Mouse (Mus musculus): ENCODE data around the gene Elmo2. TPM values are rescaled to one million over a fixed set of nuclear protein-coding genes. Genes with fewer than 3 reads are reported as not detected.

The Elmo2 gene
- polyA plus RNA-seq, 1 experiment from 2014 or later, result 61.3 TPM

DNA sequence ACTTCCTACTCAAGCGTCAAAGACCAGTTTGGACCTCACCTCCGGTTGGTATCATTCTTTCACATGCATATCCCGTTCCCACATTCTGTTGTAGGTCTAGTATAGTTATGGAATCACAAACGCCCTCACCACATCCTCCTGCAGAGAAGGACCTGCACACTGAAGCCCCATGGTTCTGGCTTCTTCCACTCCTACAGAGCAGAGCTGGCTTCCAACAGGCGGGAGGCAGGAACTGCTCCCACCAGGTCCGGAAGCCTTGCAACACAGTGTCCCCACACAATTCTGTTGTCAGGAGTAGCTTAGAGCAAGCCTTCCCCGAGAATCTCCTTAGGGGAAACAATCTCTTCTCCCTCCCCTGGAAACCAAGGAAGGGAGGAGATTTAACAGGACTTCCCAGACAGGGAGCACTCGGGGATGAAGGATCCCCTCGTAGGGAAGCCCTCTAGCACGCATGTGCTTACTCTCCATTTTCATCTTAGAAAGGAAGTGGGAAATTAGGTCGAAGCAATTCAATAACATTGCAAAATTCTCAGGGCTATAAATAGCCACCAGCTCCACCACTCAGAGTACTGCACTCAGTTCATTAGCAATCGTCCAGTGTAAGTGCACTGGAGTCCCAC lies 5.6 kb downstream of the Elmo2 start:
- Histone ChIP-seq H3K27ac (0 out of 2 replicates have a peak overlapping the region, but pooled peaks have one; percentile 53), H3K27me3 (ENCODE audit: insufficient read depth, poor library complexity, severe bottlenecking) (no peaks in the 10 kb centered on the region), H3K36me3 (peaks cover 15% of the 10 kb centered on the region), H3K9me3 (no peaks in the 10 kb centered on the region), H3K4me1 (peaks cover 91% of the 10 kb centered on the region), H3K4me3 (no peak overlapping the region)
- WGBS, result 59% methylated on average over 12 of the region's 12 CpGs
- no peak for DNase-seq (ENCODE audit: low spot score)

DNA sequence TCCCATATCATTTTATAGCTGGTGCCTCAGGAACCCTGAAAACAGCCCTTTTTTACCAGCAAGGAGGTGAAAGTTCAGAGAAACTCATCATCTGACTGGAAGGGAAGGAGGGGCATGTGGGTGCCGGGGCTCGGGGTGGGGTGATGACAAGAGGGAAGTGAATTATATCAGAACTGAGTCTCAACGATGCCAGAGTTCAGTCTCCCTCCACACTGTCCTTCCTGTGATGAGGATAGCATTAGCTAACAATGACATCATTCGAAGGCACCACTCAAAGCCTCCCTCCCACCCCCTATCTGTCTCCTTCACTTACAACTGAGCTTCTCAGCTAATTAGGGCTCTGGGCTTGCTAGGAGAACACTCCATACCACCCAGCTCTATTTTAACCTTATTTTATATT lies 6.8 kb downstream of the Elmo2 start:
- WGBS, result 44% methylated on average over 4 of the region's 4 CpGs
- H3K36me3 ChIP-seq, result peaks cover 26% of the 10 kb centered on the region
- no peaks in the 10 kb centered on the region for H3K9me3 ChIP-seq
- H3K4me1 ChIP-seq, result peaks cover 84% of the 10 kb centered on the region
- H3K4me3 ChIP-seq, result no peak overlapping the region
- no peaks in the 10 kb centered on the region for H3K27me3 ChIP-seq (ENCODE audit: insufficient read depth, poor library complexity, severe bottlenecking)
- H3K27ac ChIP-seq, result no peak overlapping the region
- no peak for DNase-seq (ENCODE audit: low spot score)

DNA sequence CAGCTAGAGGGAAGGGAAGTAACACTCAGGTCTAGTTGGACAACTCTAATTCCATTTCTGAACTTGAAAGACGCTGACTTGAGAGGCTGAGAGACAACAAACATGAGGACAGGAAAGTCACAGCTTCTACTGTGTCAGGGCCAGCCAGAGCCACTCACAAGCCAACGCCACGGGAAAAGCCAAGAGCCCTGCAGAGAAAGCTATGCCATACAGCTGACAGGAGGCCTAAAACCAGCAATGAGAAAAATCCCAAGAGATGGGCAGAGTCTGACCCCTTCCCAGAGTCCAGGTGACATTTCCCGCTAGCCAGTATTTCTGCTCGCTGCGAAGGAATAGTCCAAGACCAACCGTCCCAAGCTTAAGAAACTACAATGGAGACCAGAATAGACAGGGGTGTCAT lies 7.3 kb downstream of the Elmo2 start:
- H3K4me1 ChIP-seq, result peaks cover 79% of the 10 kb centered on the region
- no peak overlapping the region for H3K27ac ChIP-seq
- DNase-seq (ENCODE audit: low spot score), result no peak
- H3K4me3 ChIP-seq, result no peak overlapping the region
- H3K36me3 ChIP-seq, result peaks cover 32% of the 10 kb centered on the region
- no peaks in the 10 kb centered on the region for H3K9me3 ChIP-seq
- WGBS, result 80% methylated on average over 7 of the region's 7 CpGs
- H3K27me3 ChIP-seq (ENCODE audit: insufficient read depth, poor library complexity, severe bottlenecking), result no peaks in the 10 kb centered on the region

DNA sequence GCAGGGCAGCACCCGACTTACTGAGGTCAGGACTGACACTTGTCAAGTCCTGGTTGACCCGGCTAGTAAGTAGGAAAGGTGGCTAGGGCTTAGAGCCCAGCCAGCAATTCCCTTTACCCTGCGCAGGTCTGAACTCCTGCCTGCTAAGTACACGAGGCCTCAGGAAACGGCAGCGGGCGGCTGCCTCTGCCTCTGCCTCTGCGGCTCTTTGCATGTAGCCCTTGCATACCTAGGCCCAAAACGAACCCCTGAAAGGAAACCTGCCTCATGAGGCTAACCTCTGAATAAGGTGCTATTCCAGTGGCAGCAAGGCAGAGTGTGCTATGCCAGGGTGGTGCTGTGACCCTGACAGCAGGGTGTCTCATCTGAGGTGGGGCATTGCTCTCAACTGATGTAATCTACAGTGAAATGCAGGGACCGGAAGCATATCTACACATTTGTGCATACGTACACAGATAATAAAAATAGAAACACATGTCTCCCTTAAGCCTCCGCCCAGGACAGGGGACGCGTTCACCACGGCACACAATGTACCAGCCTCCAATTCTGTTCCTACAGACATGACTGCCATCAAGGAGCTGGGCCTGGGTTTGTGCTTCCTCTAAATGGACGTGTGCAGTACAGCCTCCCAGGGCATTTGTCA lies 8.5 kb downstream of the Elmo2 start:
- 51% methylated on average over 16 of the region's 16 CpGs for WGBS

DNA sequence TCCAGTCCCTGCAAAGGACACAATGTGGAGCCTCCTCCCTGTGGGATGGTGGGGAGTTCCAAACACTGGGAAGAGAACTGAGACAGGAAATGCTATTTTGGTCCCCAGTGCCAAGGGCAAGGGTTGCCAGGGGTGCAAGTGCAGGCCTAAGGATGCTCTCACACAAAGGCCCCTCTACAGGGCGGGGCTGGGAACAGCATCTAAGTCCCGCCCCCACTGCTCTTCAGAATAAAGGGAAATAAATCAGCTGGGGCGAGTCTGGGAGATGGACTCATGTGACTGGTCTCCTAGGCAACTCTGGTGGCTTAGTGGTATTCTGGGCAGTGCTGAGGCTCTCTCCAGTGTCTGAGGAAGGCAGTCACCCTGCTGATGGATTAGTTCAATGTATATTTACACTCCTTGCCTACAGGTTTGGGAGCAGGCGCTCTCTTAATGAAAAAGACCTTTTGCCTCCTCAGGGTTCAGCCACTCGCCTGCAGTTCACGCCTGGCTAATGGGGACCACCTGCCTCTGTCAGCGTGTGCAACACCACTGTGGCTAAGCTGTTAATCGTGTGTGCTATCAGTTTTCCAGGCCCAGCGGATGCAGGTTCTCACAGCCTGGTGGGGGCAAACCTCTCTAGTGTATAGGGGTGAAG lies 9.3 kb downstream of the Elmo2 start:
- 23% methylated on average over 9 of the region's 9 CpGs for WGBS
- H3K4me1 ChIP-seq, result peaks cover 65% of the 10 kb centered on the region
- peak overlapping the region; percentile 5 for H3K4me3 ChIP-seq
- no peak for DNase-seq (ENCODE audit: low spot score)
- peaks cover 6% of the 10 kb centered on the region; the same call in 1 of the 2 replicates for H3K27me3 ChIP-seq (ENCODE audit: insufficient read depth, poor library complexity, severe bottlenecking)
- peak overlapping the region; percentile 50; the same call in 1 of the 2 replicates for H3K27ac ChIP-seq
- H3K9me3 ChIP-seq, result no peaks in the 10 kb centered on the region
- peaks cover 45% of the 10 kb centered on the region for H3K36me3 ChIP-seq

More for the DNA sequence above, 8.5 kb downstream of the Elmo2 start:
- peak overlapping the region; percentile 50; the same call in 1 of the 2 replicates for H3K27ac ChIP-seq
- H3K4me3 ChIP-seq, result peak overlapping the region; percentile 5; the same call in 1 of the 2 replicates
- H3K36me3 ChIP-seq, result peaks cover 38% of the 10 kb centered on the region
- peaks cover 69% of the 10 kb centered on the region for H3K4me1 ChIP-seq
- DNase-seq (ENCODE audit: low spot score), result no peak
- H3K9me3 ChIP-seq, result no peaks in the 10 kb centered on the region
- no peaks in the 10 kb centered on the region for H3K27me3 ChIP-seq (ENCODE audit: insufficient read depth, poor library complexity, severe bottlenecking)

DNA sequence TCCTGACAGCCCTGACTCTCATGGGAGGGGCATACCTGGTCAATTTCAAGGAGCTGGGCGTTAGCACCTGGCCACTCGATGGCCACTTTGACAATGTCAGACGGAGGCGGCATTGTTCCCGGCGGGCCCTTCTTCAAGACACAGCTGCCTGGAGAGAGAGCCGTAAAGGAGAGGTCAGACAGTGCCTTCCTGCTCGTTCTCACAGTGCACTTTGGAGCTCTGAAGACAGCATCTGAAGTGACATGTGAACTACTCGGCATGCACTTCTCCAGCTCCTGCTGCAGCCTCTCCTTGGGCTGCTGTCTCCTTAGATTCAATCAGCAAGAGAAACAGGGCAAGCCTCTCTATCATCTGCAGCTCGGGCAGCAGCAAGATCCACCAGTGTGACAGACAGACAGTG lies 10.1 kb downstream of the Elmo2 start:
- H3K4me3 ChIP-seq, result no peak overlapping the region
- DNase-seq (ENCODE audit: low spot score), result no peak
- 62% methylated on average over 10 of the region's 10 CpGs for WGBS
- H3K36me3 ChIP-seq, result peaks cover 52% of the 10 kb centered on the region
- peaks cover 6% of the 10 kb centered on the region; the same call in 1 of the 2 replicates for H3K27me3 ChIP-seq (ENCODE audit: insufficient read depth, poor library complexity, severe bottlenecking)
- H3K9me3 ChIP-seq, result no peaks in the 10 kb centered on the region
- H3K27ac ChIP-seq, result peak overlapping the region; percentile 1; the same call in 1 of the 2 replicates
- H3K4me1 ChIP-seq, result peaks cover 59% of the 10 kb centered on the region

DNA sequence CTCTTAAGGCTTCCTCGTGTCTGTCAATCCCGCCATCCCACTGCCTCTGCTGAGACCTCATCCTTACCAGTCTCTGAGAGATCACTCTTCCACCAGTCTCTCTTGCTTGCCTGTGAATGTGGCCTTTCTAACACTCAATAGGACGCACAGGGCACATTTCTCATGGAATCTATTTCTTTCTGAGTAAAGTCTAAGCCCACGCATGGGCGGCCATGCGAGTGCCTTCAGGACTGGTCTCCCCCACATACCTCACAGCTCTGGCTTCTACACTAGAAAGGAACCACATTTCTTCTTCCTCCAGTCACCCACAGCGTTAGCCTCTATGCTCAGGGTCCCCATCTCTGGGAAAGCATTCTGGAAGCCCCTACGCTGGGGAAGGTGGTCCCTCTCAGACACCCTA lies 12.1 kb downstream of the Elmo2 start:
- H3K4me1 ChIP-seq, result peaks cover 44% of the 10 kb centered on the region
- 73% methylated on average over 8 of the region's 8 CpGs for WGBS
- no peak overlapping the region for H3K4me3 ChIP-seq
- peaks cover 6% of the 10 kb centered on the region; the same call in 1 of the 2 replicates for H3K27me3 ChIP-seq (ENCODE audit: insufficient read depth, poor library complexity, severe bottlenecking)
- H3K36me3 ChIP-seq, result peaks cover 72% of the 10 kb centered on the region
- H3K9me3 ChIP-seq, result no peaks in the 10 kb centered on the region
- no peak overlapping the region for H3K27ac ChIP-seq
- no peak for DNase-seq (ENCODE audit: low spot score)

DNA sequence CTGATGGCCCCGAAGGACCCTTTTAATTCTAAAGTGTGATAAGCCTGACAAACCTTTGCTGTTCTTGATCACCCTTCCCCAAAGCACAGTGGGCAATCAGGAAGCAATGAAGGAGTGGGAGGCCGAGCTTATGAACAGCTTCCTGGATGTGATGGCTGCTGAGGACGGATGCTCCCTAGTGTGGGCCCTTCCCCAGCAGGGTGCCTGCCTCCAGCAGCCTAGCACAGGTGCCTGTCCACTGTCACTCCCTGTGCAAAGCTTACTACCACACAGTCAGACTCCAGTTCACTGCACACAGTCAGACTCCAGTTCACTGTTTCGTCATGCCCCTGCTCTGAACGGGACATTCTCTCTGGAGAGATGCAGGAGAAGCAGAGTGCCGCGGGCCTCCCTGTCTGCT lies 13.9 kb downstream of the Elmo2 start:
- Histone ChIP-seq H3K4me3 (no peak overlapping the region), H3K4me1 (peaks cover 26% of the 10 kb centered on the region), H3K27ac (no peak overlapping the region), H3K36me3 (peaks cover 88% of the 10 kb centered on the region), H3K9me3 (no peaks in the 10 kb centered on the region), H3K27me3 (ENCODE audit: insufficient read depth, poor library complexity, severe bottlenecking) (peaks cover 6% of the 10 kb centered on the region; the same call in 1 of the 2 replicates)
- no peak for DNase-seq (ENCODE audit: low spot score)
- WGBS, result 65% methylated on average over 7 of the region's 7 CpGs

DNA sequence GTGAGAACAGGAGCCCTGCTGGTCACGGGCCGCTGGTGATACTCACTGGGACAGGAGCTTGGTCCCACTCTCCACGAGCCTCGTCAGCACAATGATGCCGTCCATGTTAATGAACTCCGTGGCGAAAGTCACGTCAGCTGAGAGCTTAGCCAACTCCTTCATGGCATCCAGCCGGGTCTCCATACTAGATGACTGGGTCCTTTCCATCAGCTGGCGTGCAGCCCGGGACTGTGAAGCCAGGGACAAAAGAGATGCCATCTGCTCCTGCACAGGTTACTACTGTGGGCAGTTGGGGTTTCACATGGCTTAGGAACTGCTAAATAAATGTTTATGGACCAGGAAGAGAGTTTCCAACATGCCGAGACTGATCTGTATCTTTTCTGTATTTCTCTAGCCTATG lies 14.7 kb downstream of the Elmo2 start:
- no peak for DNase-seq (ENCODE audit: low spot score)
- peaks cover 95% of the 10 kb centered on the region for H3K36me3 ChIP-seq
- H3K27me3 ChIP-seq (ENCODE audit: insufficient read depth, poor library complexity, severe bottlenecking), result peaks cover 6% of the 10 kb centered on the region; the same call in 1 of the 2 replicates
- WGBS, result 90% methylated on average over 12 of the region's 12 CpGs
- H3K4me3 ChIP-seq, result no peak overlapping the region
- peaks cover 18% of the 10 kb centered on the region for H3K4me1 ChIP-seq
- H3K9me3 ChIP-seq, result no peaks in the 10 kb centered on the region
- no peak overlapping the region for H3K27ac ChIP-seq

DNA sequence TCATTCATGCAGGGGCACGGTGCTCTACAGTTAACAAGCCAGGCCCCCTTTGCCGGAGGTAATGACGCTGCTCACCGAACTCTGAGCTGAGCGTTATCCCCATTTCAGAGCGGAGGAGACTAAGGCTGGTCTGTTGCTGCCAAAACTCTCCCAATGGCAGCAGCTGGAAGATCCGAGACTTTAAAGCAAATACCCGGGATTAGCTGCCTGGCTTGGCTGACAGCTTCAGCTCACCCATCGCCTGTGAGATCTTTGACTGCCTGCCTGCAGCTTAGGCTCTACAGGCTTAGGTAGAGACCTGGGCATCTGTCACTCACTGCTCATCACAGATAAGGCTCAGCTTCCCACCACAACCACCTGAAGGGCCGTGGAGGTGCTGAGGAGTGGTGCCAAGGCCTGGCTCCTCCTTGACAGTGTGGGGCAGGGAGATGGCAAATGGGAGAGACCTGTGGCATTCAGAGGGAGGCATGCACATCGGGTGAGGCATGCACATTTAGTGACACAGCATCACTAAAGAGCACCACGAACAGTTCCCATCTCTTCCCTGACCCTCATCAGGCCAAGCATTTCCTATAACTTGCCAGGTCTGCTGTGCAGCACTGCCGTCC lies 15.4 kb downstream of the Elmo2 start:
- Histone ChIP-seq H3K27me3 (ENCODE audit: insufficient read depth, poor library complexity, severe bottlenecking) (peaks cover 6% of the 10 kb centered on the region; the same call in 1 of the 2 replicates), H3K36me3 (peaks cover 97% of the 10 kb centered on the region), H3K9me3 (no peaks in the 10 kb centered on the region), H3K27ac (no peak overlapping the region), H3K4me1 (peaks cover 12% of the 10 kb centered on the region), H3K4me3 (no peak overlapping the region)
- whole genome bisulfite sequencing, result 70% methylated on average over 13 of the region's 13 CpGs
- DNase-seq (ENCODE audit: low spot score), result no peak

DNA sequence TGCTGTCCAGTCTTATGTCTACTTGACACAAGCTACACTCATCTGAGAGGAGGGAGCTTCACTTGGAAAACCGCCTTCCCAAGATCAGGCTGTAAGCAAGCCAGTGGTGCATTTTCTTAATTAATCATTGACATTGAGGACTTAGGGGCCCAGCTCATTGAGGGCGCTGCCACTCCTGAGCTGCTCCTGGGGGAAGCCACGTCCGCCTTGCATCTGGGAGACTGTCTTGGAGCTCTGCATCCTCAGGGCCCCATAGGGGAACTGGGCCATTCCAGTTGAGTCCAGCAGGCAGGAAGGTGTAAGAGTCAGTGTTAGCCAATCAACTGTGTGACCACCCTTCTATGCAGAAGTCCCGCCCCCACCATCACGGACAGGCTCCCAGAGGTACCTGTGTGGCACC lies 18.5 kb downstream of the Elmo2 start:
- Histone ChIP-seq H3K4me1 (0 out of 2 replicates have a peak, but pooled peaks cover 6% of the 10 kb centered on the region), H3K27me3 (ENCODE audit: insufficient read depth, poor library complexity, severe bottlenecking) (peaks cover 6% of the 10 kb centered on the region; the same call in 1 of the 2 replicates), H3K27ac (no peak overlapping the region), H3K9me3 (no peaks in the 10 kb centered on the region), H3K4me3 (no peak overlapping the region), H3K36me3 (peaks cover 93% of the 10 kb centered on the region)
- no peak for DNase-seq (ENCODE audit: low spot score)
- 92% methylated on average over 6 of the region's 6 CpGs for WGBS

DNA sequence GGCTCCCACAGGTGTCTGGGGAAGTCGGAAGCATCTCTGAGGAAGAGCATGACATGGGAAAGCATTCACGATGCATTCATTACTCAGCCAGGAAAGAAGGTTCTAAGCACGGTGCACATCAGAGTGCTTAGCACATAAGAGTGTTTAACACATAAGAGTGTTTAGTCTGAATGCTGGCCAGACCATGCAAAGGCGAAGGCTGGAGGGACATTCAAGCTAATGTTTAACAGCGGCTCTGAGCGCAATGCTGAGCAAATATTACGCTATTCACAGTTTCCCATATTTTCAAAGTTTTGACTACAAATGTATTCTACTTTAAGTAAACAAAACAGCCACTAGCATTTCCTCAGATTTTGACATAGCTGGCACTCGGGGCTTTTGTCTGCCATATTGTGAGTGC lies 20.8 kb downstream of the Elmo2 start:
- DNase-seq (ENCODE audit: low spot score), result no peak
- H3K4me3 ChIP-seq, result no peak overlapping the region
- H3K4me1 ChIP-seq, result no peaks in the 10 kb centered on the region
- peaks cover 92% of the 10 kb centered on the region for H3K36me3 ChIP-seq
- WGBS, result 90% methylated on average over 8 of the region's 8 CpGs
- no peaks in the 10 kb centered on the region for H3K9me3 ChIP-seq
- no peaks in the 10 kb centered on the region for H3K27me3 ChIP-seq (ENCODE audit: insufficient read depth, poor library complexity, severe bottlenecking)
- H3K27ac ChIP-seq, result no peak overlapping the region

DNA sequence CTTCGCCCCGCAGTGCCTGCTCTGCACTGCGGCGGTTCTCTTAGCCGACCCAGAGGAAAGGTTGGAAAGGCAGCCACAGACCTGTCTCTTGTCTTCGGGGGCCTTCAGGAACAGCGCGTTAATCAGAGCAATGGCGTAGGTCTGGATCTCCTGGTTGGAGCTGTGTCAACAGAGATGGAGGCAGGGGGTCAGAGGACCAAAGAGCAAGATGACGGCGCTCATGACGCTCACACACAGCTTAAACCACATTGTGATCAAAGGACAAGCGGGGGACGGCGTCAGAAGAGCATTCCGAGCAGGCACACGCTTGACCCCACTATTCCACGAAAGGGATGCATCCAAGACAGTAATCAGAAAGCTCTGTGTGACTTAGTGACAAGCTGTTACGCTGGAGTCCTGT lies 21.5 kb downstream of the Elmo2 start:
- H3K9me3 ChIP-seq, result no peaks in the 10 kb centered on the region
- no peaks in the 10 kb centered on the region for H3K27me3 ChIP-seq (ENCODE audit: insufficient read depth, poor library complexity, severe bottlenecking)
- H3K27ac ChIP-seq, result no peak overlapping the region
- no peaks in the 10 kb centered on the region for H3K4me1 ChIP-seq
- peaks cover 86% of the 10 kb centered on the region for H3K36me3 ChIP-seq
- no peak overlapping the region for H3K4me3 ChIP-seq
- no peak for DNase-seq (ENCODE audit: low spot score)
- WGBS, result 81% methylated on average over 19 of the region's 19 CpGs

All from heart, embryonic 10.5 days (tissue).